Mouse (Mus musculus) hindbrain, embryonic 11.5 days (tissue): ENCODE measurements at regions not wholly inside any gene's neighbourhood (a gene's known extent, or its start where the extent isn't known, plus 50 kb on each side); places are given as distances from the start of the nearest gene placed in this dataset.

Source experiments
- ATAC-seq: fragments of 200-750 bp; cut with Nextera tagmentation; 2 replicates; pipeline ENCODE4 v1.8.0; 2017; ENCODE audit warnings: mild to moderate bottlenecking, moderate TSS enrichment, moderate library complexity; ENCODE audit not compliant: low FRiP score
- DNase-seq: peaks from one replicate; pipeline ENCODE4 v3.0.0-alpha.2; 2015; ENCODE audit warnings: low spot score
- H3K27ac ChIP-seq: fragments of 300-500 bp; sonication (generic); 2 replicates; pipeline ENCODE4 v1.5.1; 2014; ENCODE audit warnings: mild to moderate bottlenecking, low read depth, low read length
- H3K27me3 ChIP-seq: fragments of 300-500 bp; sonication (generic); 2 replicates; pipeline ENCODE4 v1.6.1; 2014; ENCODE audit warnings: mild to moderate bottlenecking, low read length, moderate library complexity, mixed read lengths; ENCODE audit not compliant: control insufficient read depth, insufficient read depth
- H3K36me3 ChIP-seq: fragments of 300-500 bp; sonication (generic); 2 replicates; pipeline ENCODE4 v1.6.1; 2014; ENCODE audit warnings: mild to moderate bottlenecking, low read length, moderate library complexity, mixed read lengths; ENCODE audit not compliant: control insufficient read depth, insufficient read depth
- H3K4me1 ChIP-seq: fragments of 300-500 bp; sonication (generic); replicated peaks from 2 replicates; pipeline ENCODE4 v1.6.1; 2014; ENCODE audit warnings: low read length, mixed read lengths; ENCODE audit not compliant: control insufficient read depth, insufficient read depth
- H3K4me2 ChIP-seq: fragments of 300-500 bp; sonication (generic); replicated peaks from 2 replicates; pipeline ENCODE4 v1.6.1; 2014; ENCODE audit warnings: mild to moderate bottlenecking, low read depth, low read length
- H3K4me3 ChIP-seq: fragments of 300-500 bp; sonication (generic); 2 replicates; pipeline ENCODE4 v1.5.1; 2014; ENCODE audit warnings: low read depth, low read length
- H3K9ac ChIP-seq: fragments of 300-500 bp; sonication (generic); 2 replicates; pipeline ENCODE4 v1.6.1; 2014; ENCODE audit warnings: low read depth, low read length
- H3K9me3 ChIP-seq: fragments of 300-500 bp; sonication (generic); 2 replicates; pipeline ENCODE4 v1.6.1; 2016; ENCODE audit warnings: low read length; ENCODE audit not compliant: control insufficient read depth
- WGBS: fragments of 180-500 bp; shearing (Covaris S2); extraction: QIAGEN DNeasy Blood & Tissue Kit; methylation state at CpG from one replicate; pipeline ENCODE4 v1.1.7; 2014; 5-methylcytosine and 5-hydroxymethylcytosine counted together

DNA sequence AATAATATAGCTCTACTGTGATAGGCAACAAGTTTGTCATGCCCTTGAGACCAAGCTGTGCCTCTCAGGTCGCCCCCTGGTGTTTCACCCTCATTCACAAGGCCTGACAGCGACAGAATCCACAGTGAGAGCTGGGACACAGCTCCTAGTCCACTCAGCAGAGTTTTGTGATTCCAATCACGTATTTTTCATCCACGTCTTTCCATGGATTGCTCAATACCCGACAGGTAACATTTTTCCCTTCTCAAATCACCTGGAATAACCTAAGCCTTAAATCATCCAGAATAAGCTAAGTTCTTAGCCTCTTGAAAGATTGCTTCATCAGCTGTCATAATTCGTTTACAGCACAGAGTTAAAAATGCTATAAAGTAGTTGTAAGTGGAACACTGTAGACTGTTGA, 211.3 kb downstream of the Ccdc91 start:
- no peak overlapping the region for H3K4me3 ChIP-seq
- no peaks in the 10 kb centered on the region for H3K9me3 ChIP-seq
- no peaks in the 10 kb centered on the region for H3K36me3 ChIP-seq
- ATAC-seq (no peak), DNase-seq (no peak)
- no peak overlapping the region for H3K27ac ChIP-seq
- WGBS: 84% methylated on average over 6 of the region's 6 CpGs
- H3K27me3 ChIP-seq: no peaks in the 10 kb centered on the region
- H3K4me1 ChIP-seq: no peaks in the 10 kb centered on the region
- no peak overlapping the region for H3K9ac ChIP-seq
- H3K4me2 ChIP-seq: no peak overlapping the region

DNA sequence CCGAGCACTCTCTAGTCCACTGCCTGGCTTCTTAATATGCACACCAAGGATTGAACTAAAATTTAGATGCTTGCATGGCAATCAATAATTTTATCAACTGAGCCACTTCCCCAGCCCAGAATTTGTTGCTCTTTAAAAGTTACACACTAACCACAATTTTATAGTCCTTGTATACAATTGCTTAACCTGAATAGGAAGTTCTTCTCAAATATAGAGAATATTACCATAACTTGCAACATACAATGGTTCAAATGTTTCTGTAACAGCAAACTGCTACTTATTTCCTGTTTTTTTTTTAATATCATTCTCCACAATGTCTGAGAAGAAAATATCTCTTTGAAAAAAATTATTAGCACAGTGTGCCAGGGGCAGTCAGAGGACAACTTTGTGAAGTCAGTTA, 222.6 kb downstream of the Ccdc91 start:
- WGBS: 100% methylated on average over 1 of the region's 1 CpGs
- H3K4me2 ChIP-seq: no peak overlapping the region
- no peaks in the 10 kb centered on the region for H3K36me3 ChIP-seq
- no peak overlapping the region for H3K27ac ChIP-seq
- no peaks in the 10 kb centered on the region for H3K4me1 ChIP-seq
- DNase-seq (no peak), ATAC-seq (no peak)
- no peak overlapping the region for H3K4me3 ChIP-seq
- no peaks in the 10 kb centered on the region for H3K27me3 ChIP-seq
- H3K9me3 ChIP-seq: no peaks in the 10 kb centered on the region
- no peak overlapping the region for H3K9ac ChIP-seq

DNA sequence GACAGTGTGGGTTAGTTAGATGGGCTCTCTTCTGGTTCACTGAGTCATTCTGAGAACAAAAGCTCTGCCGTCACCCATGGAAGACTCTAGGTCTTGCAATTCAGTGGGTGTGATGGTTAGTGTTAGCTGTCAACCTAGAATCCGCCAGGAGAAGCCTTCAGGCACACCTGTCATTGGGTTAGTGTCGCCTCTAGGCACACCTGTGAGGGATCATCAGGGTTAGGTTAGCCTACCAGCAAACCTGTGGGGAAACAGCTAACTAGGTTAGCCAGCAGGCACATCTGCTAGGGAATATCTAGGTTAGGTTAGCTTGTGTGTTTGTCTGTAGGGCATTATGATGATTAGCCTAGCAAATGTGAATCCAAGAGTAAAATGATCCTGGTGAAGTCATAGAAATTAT, 223.8 kb downstream of the Ccdc91 start:
- H3K4me1 ChIP-seq: no peaks in the 10 kb centered on the region

DNA sequence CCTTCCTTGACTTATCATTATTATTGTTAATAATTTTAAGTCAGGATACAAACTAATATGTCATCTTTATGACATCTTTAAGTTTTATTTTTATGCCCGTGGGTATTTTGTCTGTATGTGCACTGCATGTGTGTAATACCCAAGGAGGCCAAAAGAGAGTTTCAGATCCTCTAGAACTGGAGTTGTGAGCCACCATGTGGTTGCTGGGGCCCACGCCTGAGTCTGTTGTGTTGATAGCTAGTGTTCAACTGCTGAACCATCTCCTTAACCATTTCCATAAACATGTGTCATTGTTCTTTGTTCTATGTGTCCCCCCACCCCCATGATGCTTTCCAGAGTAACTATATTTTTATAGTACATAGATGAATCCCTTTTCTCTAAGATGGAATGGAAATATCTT, 225.0 kb downstream of the Ccdc91 start:
- Histone ChIP-seq H3K27ac (no peak overlapping the region), H3K9me3 (no peaks in the 10 kb centered on the region), H3K36me3 (no peaks in the 10 kb centered on the region), H3K4me2 (no peak overlapping the region), H3K4me3 (no peak overlapping the region), H3K9ac (no peak overlapping the region), H3K27me3 (no peaks in the 10 kb centered on the region), H3K4me1 (no peaks in the 10 kb centered on the region)
- DNase-seq (no peak), ATAC-seq (no peak)
- 77% methylated on average over 2 of the region's 2 CpGs for WGBS

More for the DNA sequence above, 223.8 kb downstream of the Ccdc91 start:
- DNase-seq: no peak
- Histone ChIP-seq H3K4me2 (no peak overlapping the region), H3K36me3 (no peaks in the 10 kb centered on the region), H3K27me3 (no peaks in the 10 kb centered on the region), H3K4me3 (no peak overlapping the region), H3K27ac (no peak overlapping the region), H3K9ac (no peak overlapping the region), H3K9me3 (no peaks in the 10 kb centered on the region)
- ATAC-seq: no peak
- WGBS: 72% methylated on average over 3 of the region's 3 CpGs

DNA sequence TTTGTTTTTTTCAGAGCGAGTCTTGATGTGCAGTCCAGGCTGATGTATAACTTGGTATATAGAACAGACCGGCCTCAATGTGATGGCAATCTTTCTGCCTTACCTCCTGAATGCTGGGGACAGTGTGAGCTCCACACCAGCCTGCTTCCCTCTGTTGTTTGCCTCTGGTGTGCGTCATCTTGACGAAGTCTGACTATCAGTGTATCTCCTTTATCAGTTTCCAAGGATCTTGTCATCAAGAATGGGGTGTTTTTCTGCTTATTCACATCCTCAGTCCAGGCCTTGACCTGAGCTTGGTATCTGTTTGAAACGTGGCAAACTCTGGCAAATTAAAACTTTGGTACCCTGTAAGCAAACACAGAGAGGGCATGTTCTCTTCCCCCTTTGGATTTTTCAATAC, 226.3 kb downstream of the Ccdc91 start:
- Histone ChIP-seq H3K36me3 (no peaks in the 10 kb centered on the region), H3K27ac (no peak overlapping the region), H3K4me3 (no peak overlapping the region), H3K27me3 (no peaks in the 10 kb centered on the region), H3K4me2 (no peak overlapping the region), H3K9ac (no peak overlapping the region), H3K4me1 (no peaks in the 10 kb centered on the region), H3K9me3 (no peaks in the 10 kb centered on the region)
- WGBS: 86% methylated on average over 5 of the region's 5 CpGs
- ATAC-seq (no peak), DNase-seq (no peak)

DNA sequence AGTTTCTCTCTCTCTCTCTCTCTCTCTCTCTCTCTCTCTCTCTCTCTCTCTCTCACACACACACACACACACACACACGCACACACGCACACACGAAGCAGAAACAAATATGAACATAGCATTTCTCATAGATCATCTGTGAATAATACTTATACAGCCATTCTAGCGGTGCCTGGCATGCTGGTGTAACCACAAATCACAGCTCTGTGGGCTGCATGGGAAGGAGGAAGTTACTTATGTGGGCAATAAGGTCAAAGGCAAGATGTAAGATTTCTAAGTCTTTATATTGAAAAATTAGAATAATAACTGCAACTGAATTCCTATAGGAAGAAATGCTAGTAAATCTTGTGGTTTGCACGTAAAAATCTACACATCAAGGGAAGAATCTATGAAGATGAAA, 228.7 kb downstream of the Ccdc91 start:
- no peaks in the 10 kb centered on the region for H3K36me3 ChIP-seq
- no peak overlapping the region for H3K4me3 ChIP-seq
- no peak overlapping the region for H3K4me2 ChIP-seq
- H3K9ac ChIP-seq: no peak overlapping the region
- no peaks in the 10 kb centered on the region for H3K4me1 ChIP-seq
- DNase-seq (no peak), ATAC-seq (no peak)
- 86% methylated on average over 5 of the region's 5 CpGs for WGBS
- no peak overlapping the region for H3K27ac ChIP-seq
- H3K27me3 ChIP-seq: no peaks in the 10 kb centered on the region
- H3K9me3 ChIP-seq: no peaks in the 10 kb centered on the region

DNA sequence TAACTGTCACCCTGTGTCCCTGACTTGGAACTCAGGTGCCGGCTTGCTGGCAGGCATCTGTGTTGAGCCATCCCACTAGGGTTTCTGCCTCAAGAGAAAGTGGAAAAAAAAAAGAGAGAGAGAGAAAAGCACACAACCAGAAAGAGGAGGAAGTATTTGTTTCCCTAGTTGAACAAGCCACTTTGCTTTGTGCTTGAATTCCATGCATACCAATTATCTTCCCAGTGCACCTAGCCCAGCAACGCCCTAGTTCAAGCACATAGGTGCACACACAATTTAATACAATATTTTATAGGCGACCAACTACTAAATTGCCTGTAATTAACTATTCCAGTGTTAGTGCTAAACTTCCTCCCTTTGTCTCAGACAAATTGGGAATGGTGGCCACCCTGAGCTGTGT, 230.3 kb downstream of the Ccdc91 start:
- WGBS: 80% methylated on average over 3 of the region's 3 CpGs
- no peak for ATAC-seq
- Histone ChIP-seq H3K4me1 (no peaks in the 10 kb centered on the region), H3K36me3 (no peaks in the 10 kb centered on the region), H3K27ac (no peak overlapping the region), H3K9me3 (no peaks in the 10 kb centered on the region), H3K9ac (no peak overlapping the region), H3K27me3 (no peaks in the 10 kb centered on the region), H3K4me3 (no peak overlapping the region), H3K4me2 (no peak overlapping the region)
- no peak for DNase-seq

DNA sequence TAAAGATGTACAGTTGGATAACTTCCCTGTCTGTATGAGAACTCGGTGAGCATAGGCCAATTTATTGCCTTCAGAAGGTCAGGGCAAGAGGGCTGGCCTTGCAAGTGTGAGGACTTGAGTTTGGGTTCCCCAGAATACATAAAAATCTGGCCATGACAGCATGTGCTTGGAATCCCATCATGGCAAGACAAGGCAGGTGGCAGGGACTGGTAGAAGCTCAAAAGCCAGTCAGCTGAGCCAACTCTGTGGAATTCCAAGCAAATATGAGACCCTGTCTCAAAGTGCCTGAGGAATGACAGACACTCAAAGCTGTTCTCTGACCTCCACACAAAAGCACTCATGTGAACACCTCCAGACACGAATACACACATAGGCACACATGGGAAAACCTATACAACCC, 231.1 kb downstream of the Ccdc91 start:
- DNase-seq (no peak), ATAC-seq (no peak)
- no peak overlapping the region for H3K4me3 ChIP-seq
- no peak overlapping the region for H3K4me2 ChIP-seq
- no peak overlapping the region for H3K9ac ChIP-seq
- H3K9me3 ChIP-seq: no peaks in the 10 kb centered on the region
- 91% methylated on average over 2 of the region's 2 CpGs for WGBS
- no peak overlapping the region for H3K27ac ChIP-seq
- H3K4me1 ChIP-seq: no peaks in the 10 kb centered on the region
- H3K27me3 ChIP-seq: no peaks in the 10 kb centered on the region
- H3K36me3 ChIP-seq: no peaks in the 10 kb centered on the region

DNA sequence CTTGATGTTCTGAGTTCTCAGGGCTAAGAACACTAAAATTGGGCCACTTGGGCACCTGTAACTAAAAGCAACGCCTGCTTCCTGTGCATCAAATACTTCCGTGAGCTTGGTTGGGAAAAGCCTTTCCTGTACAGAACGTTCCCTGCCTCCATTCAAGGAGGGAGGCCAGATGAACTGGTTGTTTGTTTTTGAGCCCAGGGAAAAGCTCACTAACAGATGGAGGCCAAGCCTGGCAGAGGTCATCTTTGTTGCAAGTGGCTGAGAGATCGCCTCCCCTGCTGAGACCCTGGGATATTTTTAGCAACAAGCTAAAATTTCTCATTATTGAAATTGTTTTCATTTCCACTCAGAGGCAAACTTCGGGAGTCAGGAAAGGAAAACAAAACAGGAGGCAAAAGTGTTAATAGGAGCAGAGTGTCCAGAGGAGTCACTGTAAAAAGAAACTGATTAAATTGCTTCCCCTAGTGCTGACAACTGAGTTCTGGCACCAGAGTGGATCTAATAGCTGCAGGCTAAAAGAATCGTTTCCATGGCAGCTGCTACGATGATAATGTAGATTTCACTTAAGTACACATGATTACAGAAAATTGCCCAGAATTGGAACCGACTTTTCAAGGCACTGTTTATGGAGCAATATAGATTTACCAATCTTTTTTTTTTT, 242.6 kb downstream of the Ccdc91 start:
- no peak overlapping the region for H3K4me2 ChIP-seq
- WGBS: 45% methylated on average over 8 of the region's 8 CpGs

More for the DNA sequence above, 242.6 kb downstream of the Ccdc91 start:
- Histone ChIP-seq H3K27me3 (no peaks in the 10 kb centered on the region), H3K4me1 (no peaks in the 10 kb centered on the region), H3K36me3 (no peaks in the 10 kb centered on the region), H3K9ac (no peak overlapping the region), H3K9me3 (no peaks in the 10 kb centered on the region), H3K27ac (no peak overlapping the region), H3K4me3 (no peak overlapping the region)
- ATAC-seq: no peak
- peak; percentile 7 for DNase-seq
